Mouse (Mus musculus): ENCODE results near the gene Pbx1.

The Pbx1 gene

DNA sequence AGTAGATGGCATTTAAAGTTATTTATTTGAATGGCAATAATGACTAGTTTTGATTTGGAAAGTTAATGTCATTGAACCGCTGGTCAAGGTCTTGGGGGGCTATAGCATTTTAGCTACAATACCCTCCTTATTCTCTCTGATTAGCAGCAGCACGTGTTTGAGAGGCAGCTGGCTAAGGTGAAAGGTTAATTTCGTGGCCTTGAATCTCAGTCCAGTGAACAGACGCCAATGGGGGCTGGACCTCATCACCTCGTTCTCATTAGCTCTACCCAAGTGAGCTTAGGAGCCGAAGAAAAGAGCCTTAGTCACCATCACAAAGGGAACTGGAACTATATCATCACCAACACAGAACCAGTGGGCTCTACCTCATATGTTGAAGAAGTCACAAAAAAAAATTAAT lies 54.4 kb downstream of the Pbx1 start:
- H3K27me3 ChIP-seq (ENCODE audit: insufficient read depth, low read length): no peaks in the 10 kb centered on the region
- TF ChIP-seq POU5F1 (IDR thresholded peaks at IDR 0.05; ENCODE audit: borderline replicate concordance, low read length) (no peak), CTCF (conservative IDR thresholded peaks at IDR 0.05; ENCODE audit: low read length) (no peak), NANOG (IDR thresholded peaks at IDR 0.05; ENCODE audit: borderline replicate concordance, low read length) (no peak)
- H3K4me3 ChIP-seq (replicated peaks; ENCODE audit: low read length): no peak overlapping the region
- no peaks in the 10 kb centered on the region for H3K36me3 ChIP-seq (ENCODE audit: insufficient read depth, low read length)
- H3K4me1 ChIP-seq (replicated peaks; ENCODE audit: low read depth, low read length): peaks cover 26% of the 10 kb centered on the region
- no peaks in the 10 kb centered on the region for H3K9me3 ChIP-seq (ENCODE audit: low read length)

DNA sequence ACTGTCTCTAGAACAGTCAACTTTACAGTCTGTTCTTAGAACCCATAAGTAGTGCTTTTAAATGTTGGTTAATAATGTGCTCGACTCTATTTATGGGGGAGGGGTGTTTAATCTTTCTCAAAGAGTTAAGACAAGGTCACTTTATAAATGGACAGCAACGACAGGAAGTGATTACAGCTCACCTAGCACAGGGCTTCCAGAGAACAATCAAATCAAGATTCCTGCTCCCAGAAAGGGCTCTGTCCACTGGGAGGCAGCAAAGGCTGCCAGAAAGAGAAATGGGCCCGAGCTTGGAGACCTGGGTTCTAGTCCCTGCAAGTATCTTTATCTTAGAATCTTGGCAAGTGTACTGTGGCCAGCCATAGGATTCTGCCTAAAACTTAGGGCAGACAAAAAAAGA lies 55.7 kb downstream of the Pbx1 start:
- Histone ChIP-seq H3K27me3 (ENCODE audit: insufficient read depth, low read length) (no peaks in the 10 kb centered on the region), H3K9me3 (ENCODE audit: low read length) (no peaks in the 10 kb centered on the region), H3K4me3 (replicated peaks; ENCODE audit: low read length) (no peak overlapping the region), H3K4me1 (replicated peaks; ENCODE audit: low read depth, low read length) (peaks cover 13% of the 10 kb centered on the region), H3K36me3 (ENCODE audit: insufficient read depth, low read length) (no peaks in the 10 kb centered on the region)
- no peak for TF ChIP-seq POU5F1 (IDR thresholded peaks at IDR 0.05; ENCODE audit: borderline replicate concordance, low read length)
- TF ChIP-seq NANOG (IDR thresholded peaks at IDR 0.05; ENCODE audit: borderline replicate concordance, low read length): no peak
- peak; percentile 21; the same call in 1 of the 2 replicates for TF ChIP-seq CTCF (conservative IDR thresholded peaks at IDR 0.05; ENCODE audit: low read length)

DNA sequence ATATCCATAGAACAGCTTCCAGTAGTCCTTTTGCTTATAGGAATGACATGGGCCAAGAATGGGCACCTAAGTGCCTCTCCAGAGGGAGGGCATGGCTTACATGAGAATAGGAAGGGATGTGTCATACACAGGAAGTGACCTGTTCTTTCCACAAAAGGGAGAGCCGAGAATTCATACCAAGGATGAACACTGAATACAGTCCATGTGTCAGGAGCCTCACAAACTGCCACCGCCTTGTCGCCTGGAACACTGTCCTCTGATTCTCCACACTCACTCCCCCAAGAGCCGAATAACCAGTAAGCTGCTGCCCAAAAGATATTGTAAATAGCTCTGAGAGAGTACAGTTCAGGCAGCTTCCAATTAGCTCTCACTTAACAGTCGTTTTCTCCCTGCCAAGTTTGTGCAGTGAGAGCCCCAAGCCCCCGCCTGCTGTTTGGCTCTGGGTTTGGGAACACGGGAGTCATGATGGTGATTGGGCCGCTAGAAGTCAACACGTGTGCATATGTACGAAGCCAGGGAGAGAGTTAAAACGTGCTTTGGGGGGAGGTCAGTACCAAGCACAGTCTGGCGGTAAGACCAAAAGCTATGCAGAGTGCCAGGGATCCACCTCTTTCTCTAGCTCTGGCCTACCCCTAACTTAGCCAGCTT lies 57.0 kb downstream of the Pbx1 start:
- Histone ChIP-seq H3K4me3 (replicated peaks; ENCODE audit: low read length) (no peak overlapping the region), H3K4me1 (replicated peaks; ENCODE audit: low read depth, low read length) (peaks cover 3% of the 10 kb centered on the region), H3K9me3 (ENCODE audit: low read length) (no peaks in the 10 kb centered on the region), H3K36me3 (ENCODE audit: insufficient read depth, low read length) (no peaks in the 10 kb centered on the region), H3K27me3 (ENCODE audit: insufficient read depth, low read length) (no peaks in the 10 kb centered on the region)
- TF ChIP-seq NANOG (IDR thresholded peaks at IDR 0.05; ENCODE audit: borderline replicate concordance, low read length): no peak
- no peak for TF ChIP-seq CTCF (conservative IDR thresholded peaks at IDR 0.05; ENCODE audit: low read length)
- no peak for TF ChIP-seq POU5F1 (IDR thresholded peaks at IDR 0.05; ENCODE audit: borderline replicate concordance, low read length)

DNA sequence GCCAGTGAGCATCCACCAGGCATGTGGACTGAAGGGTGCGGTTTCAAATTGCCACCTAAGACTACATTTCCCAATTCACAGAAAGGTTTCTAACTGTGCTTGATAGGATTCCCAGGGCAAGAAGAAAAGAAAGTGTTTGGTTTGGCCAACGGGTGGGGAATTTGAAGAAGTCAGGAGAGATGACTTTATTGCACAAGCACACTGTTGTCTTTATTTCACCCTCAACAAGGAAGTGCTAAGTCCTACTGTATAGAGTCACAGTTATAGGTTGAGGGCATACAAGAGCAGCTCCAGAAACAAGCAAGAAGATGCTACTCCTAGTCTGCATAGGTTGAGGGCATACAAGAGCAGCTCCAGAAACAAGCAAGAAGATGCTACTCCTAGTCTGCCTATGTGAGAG lies 60.0 kb downstream of the Pbx1 start:
- TF ChIP-seq POU5F1 (IDR thresholded peaks at IDR 0.05; ENCODE audit: borderline replicate concordance, low read length) (no peak), CTCF (conservative IDR thresholded peaks at IDR 0.05; ENCODE audit: low read length) (no peak), NANOG (IDR thresholded peaks at IDR 0.05; ENCODE audit: borderline replicate concordance, low read length) (no peak)

DNA sequence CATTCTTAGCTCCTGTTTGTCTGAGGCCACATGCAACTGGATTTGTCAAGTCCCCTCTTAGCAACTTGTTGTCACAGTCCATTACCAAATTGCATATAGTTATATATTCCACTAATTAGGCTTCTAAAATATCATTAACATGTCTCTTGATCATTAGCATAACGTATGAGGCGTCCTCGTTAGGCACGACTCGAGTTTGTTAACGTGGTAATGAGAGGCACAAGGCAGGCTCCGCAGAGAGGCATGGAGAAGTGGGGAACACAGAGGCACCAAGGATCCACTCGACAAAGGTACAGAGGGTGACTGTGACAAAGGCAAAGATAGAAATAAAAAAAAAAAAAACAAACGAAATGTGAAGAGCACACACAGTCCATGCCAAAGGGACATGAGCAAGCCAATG lies 61.1 kb downstream of the Pbx1 start:
- H3K27me3 ChIP-seq (ENCODE audit: insufficient read depth, low read length): no peaks in the 10 kb centered on the region
- TF ChIP-seq POU5F1 (IDR thresholded peaks at IDR 0.05; ENCODE audit: borderline replicate concordance, low read length): no peak
- TF ChIP-seq NANOG (IDR thresholded peaks at IDR 0.05; ENCODE audit: borderline replicate concordance, low read length): no peak
- TF ChIP-seq CTCF (conservative IDR thresholded peaks at IDR 0.05; ENCODE audit: low read length): no peak

More for the DNA sequence above, 60.0 kb downstream of the Pbx1 start:
- H3K4me1 ChIP-seq (replicated peaks; ENCODE audit: low read depth, low read length): no peaks in the 10 kb centered on the region; the same call in 1 of the 2 replicates
- no peaks in the 10 kb centered on the region for H3K9me3 ChIP-seq (ENCODE audit: low read length)
- H3K36me3 ChIP-seq (ENCODE audit: insufficient read depth, low read length): no peaks in the 10 kb centered on the region
- no peaks in the 10 kb centered on the region for H3K27me3 ChIP-seq (ENCODE audit: insufficient read depth, low read length)
- H3K4me3 ChIP-seq (replicated peaks; ENCODE audit: low read length): no peak overlapping the region

DNA sequence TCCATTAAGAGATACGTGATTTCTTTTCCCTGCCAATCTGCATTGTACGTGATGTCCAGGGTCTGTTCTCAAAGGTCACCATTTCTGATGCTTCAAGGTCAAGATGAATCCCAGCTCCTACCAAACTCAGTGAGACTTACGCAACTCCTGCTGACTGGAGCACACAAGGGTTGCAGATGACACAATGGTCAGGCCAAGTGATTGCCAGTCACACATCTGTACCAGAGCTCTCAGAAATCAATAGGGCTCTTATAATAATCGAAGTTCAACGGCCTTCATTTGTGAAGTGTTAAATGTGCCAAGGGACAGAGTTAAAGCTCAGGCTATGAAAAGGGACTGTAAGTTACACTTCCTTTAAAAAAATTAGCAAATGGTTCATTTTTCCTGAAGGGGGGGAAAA lies 65.8 kb downstream of the Pbx1 start:
- Histone ChIP-seq H3K4me3 (replicated peaks; ENCODE audit: low read length) (no peak overlapping the region), H3K36me3 (ENCODE audit: insufficient read depth, low read length) (no peaks in the 10 kb centered on the region), H3K4me1 (replicated peaks; ENCODE audit: low read depth, low read length) (no peaks in the 10 kb centered on the region), H3K27me3 (ENCODE audit: insufficient read depth, low read length) (no peaks in the 10 kb centered on the region), H3K9me3 (ENCODE audit: low read length) (no peaks in the 10 kb centered on the region)
- TF ChIP-seq CTCF (conservative IDR thresholded peaks at IDR 0.05; ENCODE audit: low read length): no peak
- no peak for TF ChIP-seq NANOG (IDR thresholded peaks at IDR 0.05; ENCODE audit: borderline replicate concordance, low read length)
- TF ChIP-seq POU5F1 (IDR thresholded peaks at IDR 0.05; ENCODE audit: borderline replicate concordance, low read length): no peak

More for the DNA sequence above, 61.1 kb downstream of the Pbx1 start:
- Histone ChIP-seq H3K9me3 (ENCODE audit: low read length) (no peaks in the 10 kb centered on the region), H3K36me3 (ENCODE audit: insufficient read depth, low read length) (no peaks in the 10 kb centered on the region), H3K4me1 (replicated peaks; ENCODE audit: low read depth, low read length) (no peaks in the 10 kb centered on the region; the same call in 1 of the 2 replicates), H3K4me3 (replicated peaks; ENCODE audit: low read length) (no peak overlapping the region)

DNA sequence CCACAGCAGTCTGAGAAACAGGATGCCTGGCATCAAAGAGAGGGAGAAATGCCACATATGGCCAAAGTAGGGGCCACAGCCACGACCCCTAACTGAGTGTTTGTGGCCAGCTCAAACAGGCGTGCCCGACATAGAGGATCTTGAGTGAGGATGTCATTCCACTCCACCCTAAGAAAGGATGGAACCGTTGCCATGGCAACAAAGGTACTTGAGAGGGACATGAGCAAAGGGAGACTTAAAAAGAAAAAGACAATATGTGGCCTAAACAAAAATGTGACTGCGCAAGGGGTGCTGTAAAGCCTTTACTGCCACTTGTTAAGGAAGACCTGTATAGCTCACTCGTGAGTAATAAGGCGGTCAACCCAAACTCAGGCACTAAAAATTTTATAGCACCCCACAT lies 67.7 kb downstream of the Pbx1 start:
- H3K4me3 ChIP-seq (replicated peaks; ENCODE audit: low read length): no peak overlapping the region
- no peaks in the 10 kb centered on the region for H3K36me3 ChIP-seq (ENCODE audit: insufficient read depth, low read length)
- H3K9me3 ChIP-seq (ENCODE audit: low read length): no peaks in the 10 kb centered on the region
- no peak for TF ChIP-seq NANOG (IDR thresholded peaks at IDR 0.05; ENCODE audit: borderline replicate concordance, low read length)
- TF ChIP-seq POU5F1 (IDR thresholded peaks at IDR 0.05; ENCODE audit: borderline replicate concordance, low read length): no peak
- no peak for TF ChIP-seq CTCF (conservative IDR thresholded peaks at IDR 0.05; ENCODE audit: low read length)
- H3K27me3 ChIP-seq (ENCODE audit: insufficient read depth, low read length): peaks cover 4% of the 10 kb centered on the region
- H3K4me1 ChIP-seq (replicated peaks; ENCODE audit: low read depth, low read length): no peaks in the 10 kb centered on the region

DNA sequence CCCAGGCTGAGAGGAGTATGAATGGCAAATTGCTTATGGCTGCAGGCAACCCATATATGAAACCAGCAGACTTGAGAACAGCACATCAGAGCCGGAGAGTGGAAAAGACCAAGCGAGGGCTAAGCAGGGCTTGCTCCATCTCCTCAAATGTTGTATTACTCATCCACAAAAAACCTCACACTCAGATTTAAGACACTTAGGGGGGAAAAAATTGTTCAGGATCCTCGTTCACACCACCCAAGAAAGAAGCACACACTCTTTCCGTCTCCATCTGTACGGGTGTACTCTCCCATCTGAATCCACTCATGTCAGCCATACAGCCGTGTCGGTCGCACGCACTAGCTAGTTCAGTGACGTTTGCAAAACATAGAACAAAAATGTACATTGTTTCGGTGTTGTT lies 69.0 kb downstream of the Pbx1 start:
- no peaks in the 10 kb centered on the region for H3K36me3 ChIP-seq (ENCODE audit: insufficient read depth, low read length)
- peaks cover 8% of the 10 kb centered on the region for H3K27me3 ChIP-seq (ENCODE audit: insufficient read depth, low read length)
- H3K9me3 ChIP-seq (ENCODE audit: low read length): no peaks in the 10 kb centered on the region
- H3K4me1 ChIP-seq (replicated peaks; ENCODE audit: low read depth, low read length): peaks cover 12% of the 10 kb centered on the region
- no peak for TF ChIP-seq CTCF (conservative IDR thresholded peaks at IDR 0.05; ENCODE audit: low read length)
- no peak for TF ChIP-seq POU5F1 (IDR thresholded peaks at IDR 0.05; ENCODE audit: borderline replicate concordance, low read length)
- TF ChIP-seq NANOG (IDR thresholded peaks at IDR 0.05; ENCODE audit: borderline replicate concordance, low read length): no peak
- H3K4me3 ChIP-seq (replicated peaks; ENCODE audit: low read length): no peak overlapping the region

DNA sequence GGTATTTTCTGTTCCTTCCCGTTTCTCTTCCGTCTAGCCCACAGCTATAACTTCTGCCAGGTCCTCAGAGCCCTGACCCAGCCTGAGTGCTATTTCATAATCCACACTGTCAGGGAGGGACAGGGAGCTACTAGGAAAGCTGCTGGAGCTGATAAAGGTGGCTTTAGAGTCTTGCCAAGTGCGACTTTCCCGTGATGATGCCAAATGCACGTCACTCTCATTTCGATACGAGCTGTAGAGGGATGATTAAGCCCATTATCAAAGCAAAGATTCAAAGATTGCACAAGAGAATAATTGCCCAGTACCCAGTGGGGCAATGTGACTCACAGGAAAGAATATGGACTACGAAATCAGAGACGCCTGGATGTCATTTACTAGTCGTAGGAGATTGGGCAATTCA lies 69.6 kb downstream of the Pbx1 start:
- H3K4me1 ChIP-seq (replicated peaks; ENCODE audit: low read depth, low read length): peaks cover 15% of the 10 kb centered on the region
- peaks cover 8% of the 10 kb centered on the region for H3K27me3 ChIP-seq (ENCODE audit: insufficient read depth, low read length)
- H3K36me3 ChIP-seq (ENCODE audit: insufficient read depth, low read length): no peaks in the 10 kb centered on the region
- TF ChIP-seq POU5F1 (IDR thresholded peaks at IDR 0.05; ENCODE audit: borderline replicate concordance, low read length) (no peak), NANOG (IDR thresholded peaks at IDR 0.05; ENCODE audit: borderline replicate concordance, low read length) (no peak), CTCF (conservative IDR thresholded peaks at IDR 0.05; ENCODE audit: low read length) (no peak)
- no peaks in the 10 kb centered on the region for H3K9me3 ChIP-seq (ENCODE audit: low read length)
- no peak overlapping the region for H3K4me3 ChIP-seq (replicated peaks; ENCODE audit: low read length)
